Mouse (Mus musculus) inflammation-experienced regulatory T-cells, adult 16 weeks (primary cell): Measurements from ENCODE around the gene Gm6882. TPM values are rescaled to one million over a fixed set of nuclear protein-coding genes. Genes with fewer than 3 reads are reported as not detected.

Source experiments
- polyA plus RNA-seq: library from polyadenylated mRNA; unstranded; fragments of 100-300 nt; shearing (Covaris generic); gene quantifications from one replicate; pipeline ENCODE4 v1.2.1, GENCODE M21; 2017

The Gm6882 gene
- not detected for polyA plus RNA-seq

DNA sequence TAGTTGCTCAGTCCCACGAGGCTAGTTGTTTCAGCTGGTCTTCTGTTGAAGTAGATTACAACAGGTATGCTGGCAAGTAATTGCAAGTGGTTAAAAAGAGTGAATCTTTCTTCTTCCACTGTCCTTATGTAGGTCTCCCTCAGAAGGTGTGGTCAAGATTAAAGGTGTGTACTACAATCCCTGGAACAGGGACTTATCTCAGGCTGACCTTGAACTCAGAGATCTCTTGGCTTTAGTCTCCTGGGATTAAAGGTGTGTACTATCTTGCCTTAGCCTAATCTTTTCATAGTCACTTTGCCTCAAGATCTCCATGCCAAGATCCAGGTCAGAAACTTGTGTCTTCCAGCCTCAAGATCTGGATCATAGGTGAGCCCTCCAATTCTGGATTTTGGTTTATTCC, at the start of gene Gm6882:
TSS of gene Gm6882 (minus strand) at position 101 of the 400 bp plus-strand sequence.

Other genes with a start within 250 kb of the Gm6882 start
- not detected for gene Gm5157, start 242.3 kb downstream of the Gm6882 start, polyA plus RNA-seq
- gene Vmn1r124, start 172.1 kb downstream of the Gm6882 start, polyA plus RNA-seq, result not detected
- not detected for gene Vmn1r125, start 160.6 kb downstream of the Gm6882 start, polyA plus RNA-seq
- not detected for gene Vmn1r126, start 131.3 kb downstream of the Gm6882 start, polyA plus RNA-seq
- gene Vmn1r127, start 112.9 kb downstream of the Gm6882 start, polyA plus RNA-seq, result not detected
- gene Vmn1r128, start 83.4 kb downstream of the Gm6882 start, polyA plus RNA-seq, result not detected
- not detected for gene Vmn1r129, start 71.5 kb downstream of the Gm6882 start, polyA plus RNA-seq
- gene Vmn1r130, start 79.0 kb upstream of the Gm6882 start, polyA plus RNA-seq, result not detected
- not detected for gene Vmn1r131, start 113.3 kb upstream of the Gm6882 start, polyA plus RNA-seq
- gene Vmn1r132, start 181.3 kb upstream of the Gm6882 start, polyA plus RNA-seq, result not detected